Mouse (Mus musculus) ES-E14 (cell line): ENCODE measurements at regions not wholly inside any gene's neighbourhood (a gene's known extent, or its start where the extent isn't known, plus 50 kb on each side); places are given as distances from the start of the nearest gene placed in this dataset.

ENCODE experiments used
- CHD2 ChIP-seq: IDR thresholded peaks from 2 replicates; pipeline ENCODE4 v1.6.1; 2014; ENCODE audit warnings: mild to moderate bottlenecking, low read depth, low read length, inconsistent platforms
- MAFK ChIP-seq: IDR thresholded peaks from 2 replicates; pipeline ENCODE4 v1.6.1; 2014; ENCODE audit warnings: mild to moderate bottlenecking, low read depth, low read length, inconsistent platforms; ENCODE audit not compliant: insufficient read depth

GRCm38 (mm10) chr13:54310144-54310543 is 61.0 kb upstream of the Cplx2 start:
- no peak for TF ChIP-seq CHD2
- TF ChIP-seq MAFK = no peak
